Mouse (Mus musculus) central nervous system, embryonic 18 days (tissue): Measurements from ENCODE around the gene Crlf1. TPM values are rescaled to one million over a fixed set of nuclear protein-coding genes. Genes with fewer than 3 reads are reported as not detected.

Experiments
- polyA plus RNA-seq: library from polyadenylated mRNA; depleted of rRNA; stranded (reverse); fragments of >200 nt; gene quantifications from 2 replicates; pipeline ENCODE4 v1.2.3, GENCODE M21; 2012; rRNA removed

The Crlf1 gene
- polyA plus RNA-seq = 21.4 and 29.2 TPM in 2 replicates

DNA sequence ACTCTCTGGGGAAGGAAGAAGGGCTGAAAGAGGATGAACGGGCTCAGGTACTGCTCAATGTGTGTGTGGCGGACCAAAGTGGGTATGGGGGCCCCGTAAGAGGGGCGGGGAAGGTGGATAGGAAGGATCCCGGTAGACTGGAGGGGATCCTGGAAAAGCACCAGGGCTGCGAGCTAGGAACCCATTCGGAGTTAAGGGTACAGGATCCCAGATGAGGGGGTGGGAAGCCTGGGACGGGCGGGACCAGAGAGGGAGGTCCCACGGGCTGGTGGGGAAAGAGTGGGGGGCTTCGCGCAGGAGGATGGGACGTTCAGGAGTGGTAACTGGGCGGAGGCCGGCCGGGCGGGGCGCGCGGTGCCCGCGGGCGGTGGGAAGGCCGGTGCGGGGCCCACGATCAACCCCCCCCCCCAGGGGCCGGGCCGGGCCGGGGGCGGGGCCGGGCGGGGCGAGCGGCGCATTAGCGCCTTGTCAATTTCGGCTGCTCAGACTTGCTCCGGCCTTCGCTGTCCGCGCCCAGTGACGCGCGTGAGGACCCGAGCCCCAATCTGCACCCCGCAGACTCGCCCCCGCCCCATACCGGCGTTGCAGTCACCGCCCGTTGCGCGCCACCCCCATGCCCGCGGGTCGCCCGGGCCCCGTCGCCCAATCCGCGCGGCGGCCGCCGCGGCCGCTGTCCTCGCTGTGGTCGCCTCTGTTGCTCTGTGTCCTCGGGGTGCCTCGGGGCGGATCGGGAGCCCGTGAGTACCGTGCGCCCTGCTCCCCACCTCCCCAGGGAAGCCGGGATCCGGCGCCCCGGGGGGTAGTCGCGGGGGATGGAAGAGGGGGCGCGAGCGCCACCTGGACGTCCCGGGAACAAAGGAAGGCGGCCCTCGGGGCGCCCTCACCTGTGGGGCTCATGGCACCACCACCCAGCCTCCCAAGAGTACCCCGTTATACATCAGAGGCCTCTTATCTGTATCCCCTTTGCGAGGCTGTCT, at the start of gene Crlf1:
Crlf1 (plus strand) TSS at position 495 of the 977 bp plus-strand sequence.

DNA sequence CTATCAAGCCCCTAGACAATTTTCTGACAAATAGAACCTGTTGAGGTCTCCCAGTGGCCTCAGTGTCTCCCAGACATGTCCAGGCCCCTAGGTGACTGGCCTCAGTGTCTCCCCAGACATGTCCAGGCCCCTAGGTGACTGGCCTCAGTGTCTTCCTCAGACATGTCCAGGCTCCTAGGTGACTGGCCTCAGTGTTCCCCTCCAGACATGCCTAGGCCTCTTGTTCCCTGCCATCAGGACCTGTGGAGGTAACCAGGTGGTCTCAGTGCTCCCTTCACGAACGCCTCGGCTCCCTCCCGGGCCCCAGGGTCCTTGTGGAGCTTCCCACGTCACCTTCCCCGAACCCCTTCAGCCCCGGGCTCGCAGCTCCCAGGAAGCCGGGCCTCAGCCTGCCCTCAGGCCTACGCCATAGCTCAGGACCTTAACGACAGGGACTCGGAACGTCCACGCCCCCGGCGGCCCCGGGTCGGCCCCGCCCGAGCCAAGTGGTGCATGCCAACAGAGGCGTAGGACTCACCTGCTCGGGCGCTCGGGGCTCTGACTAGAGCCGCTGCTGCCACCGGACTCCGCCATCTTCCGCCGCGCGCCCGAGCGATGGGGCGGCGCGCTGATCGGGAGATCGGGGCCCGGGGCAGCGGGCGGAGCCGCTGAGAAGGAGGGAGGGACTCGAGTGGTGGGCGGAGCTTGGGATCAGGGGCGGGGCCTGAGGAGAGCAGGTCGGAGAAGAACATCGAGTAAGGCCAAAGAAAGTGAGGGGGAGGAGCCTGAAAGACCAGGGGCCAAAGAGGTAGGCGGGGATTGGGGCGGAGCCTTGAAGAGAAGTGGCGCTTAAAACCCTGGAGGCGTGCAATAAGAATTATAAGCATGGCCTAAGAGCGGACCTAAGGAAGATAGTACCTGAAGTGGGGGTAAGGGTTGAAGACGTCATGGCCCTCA, 16.4 kb upstream of the Crlf1 start, which contains the start of gene Klhl26:
Klhl26 (minus strand) TSS at position 636 of the 936 bp plus-strand sequence.

DNA sequence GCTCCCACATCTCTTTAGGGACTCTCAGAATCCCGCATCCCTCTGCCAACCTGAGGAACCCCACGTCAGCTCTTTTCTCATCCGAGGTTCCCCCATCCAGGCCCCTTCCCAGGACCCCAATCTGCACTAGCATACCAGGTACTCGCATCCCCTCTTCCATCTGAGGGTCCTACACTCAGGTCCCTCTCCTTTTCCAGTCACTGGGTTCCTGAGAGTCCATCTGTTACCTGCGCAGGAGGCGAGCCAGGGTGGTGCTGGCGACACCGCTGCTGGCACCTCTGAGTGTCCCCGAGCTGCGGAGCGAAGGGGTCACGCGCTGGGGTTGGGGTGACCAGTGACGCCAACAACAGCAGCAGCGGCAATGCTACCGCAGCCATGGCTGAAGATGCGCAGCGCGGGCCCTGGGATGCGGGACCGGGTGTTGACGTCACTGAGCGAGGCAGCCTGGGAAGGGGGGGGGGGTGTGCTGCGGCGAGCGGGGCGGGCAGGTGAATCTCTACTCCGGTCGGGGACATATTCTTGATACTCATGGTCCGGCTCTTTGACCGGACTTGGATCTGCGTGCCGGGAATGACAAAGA, 5.9 kb upstream of the Crlf1 start, which contains the start of gene Tmem59l:
Tmem59l (minus strand) TSS at position 418 of the 580 bp plus-strand sequence.

DNA sequence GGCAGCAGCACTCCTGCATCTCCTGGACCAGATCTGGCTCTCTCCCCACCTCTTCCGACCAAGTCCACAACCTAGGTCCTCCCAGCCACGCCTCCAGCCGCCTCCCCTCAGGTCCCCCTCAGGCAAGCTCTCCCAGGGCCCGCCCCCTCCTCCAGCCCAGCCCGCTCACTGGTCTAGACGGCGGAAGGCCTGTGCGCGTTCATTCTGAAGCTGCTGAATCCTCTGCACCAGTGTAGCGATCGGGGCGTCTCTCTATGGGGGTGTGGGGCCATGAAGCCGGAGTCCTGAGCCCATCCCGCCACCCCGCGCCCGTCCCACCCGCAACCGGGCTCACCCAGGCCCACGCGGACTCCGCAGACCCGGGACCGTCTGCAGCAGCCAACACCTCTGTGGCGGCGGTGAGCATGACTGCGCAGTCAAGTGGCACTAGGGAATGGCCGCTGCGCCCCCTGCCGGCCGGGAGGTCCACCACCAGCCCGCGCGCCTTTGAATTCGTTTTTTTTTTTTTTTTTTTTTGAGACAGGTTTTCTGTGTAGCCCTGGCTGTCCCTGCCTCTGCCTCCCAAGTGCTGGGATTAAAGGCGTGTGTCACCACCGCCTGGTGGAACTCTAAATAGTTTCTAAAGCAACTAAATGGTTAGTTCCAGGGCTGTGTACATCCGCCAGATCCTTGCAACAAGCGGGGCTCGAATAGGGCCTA, 13.5 kb downstream of the Crlf1 start, which contains the start of gene Rex1bd:
Rex1bd (minus strand) TSS at position 425 of the 699 bp plus-strand sequence.

DNA sequence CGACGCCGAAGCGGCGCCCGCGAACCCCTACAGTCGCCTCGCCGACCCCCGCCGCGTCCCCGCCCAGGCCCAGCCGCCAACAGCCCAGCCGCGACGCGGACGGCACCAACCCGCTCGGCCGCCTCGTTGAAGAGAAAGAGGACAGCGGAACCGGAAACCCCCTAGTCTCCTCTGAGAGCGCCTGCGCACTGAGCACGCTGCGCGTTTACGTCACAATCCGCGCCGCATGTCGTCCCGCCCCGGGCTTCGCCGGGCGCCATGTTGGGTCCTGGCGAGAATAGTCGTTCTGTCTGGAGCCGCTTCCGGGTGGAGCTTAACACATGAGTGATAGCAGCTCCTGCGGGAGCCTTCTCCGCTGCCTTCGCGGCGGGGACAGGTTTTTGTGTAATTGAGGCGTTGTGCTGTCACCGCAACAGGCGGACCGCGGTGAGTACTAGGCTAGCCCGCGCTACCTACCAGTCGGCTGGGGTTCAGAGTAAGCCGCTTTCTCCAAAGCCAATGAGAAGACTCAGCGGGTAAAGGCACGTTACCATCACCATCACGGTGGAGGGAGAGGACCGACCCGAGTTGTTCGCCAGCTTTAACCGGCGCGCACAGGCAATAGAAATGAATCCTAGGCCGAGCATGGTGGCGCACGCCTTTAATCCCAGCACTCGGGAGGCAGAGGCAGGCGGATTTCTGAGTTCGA, 17.4 kb downstream of the Crlf1 start, which contains the start of gene Uba52:
Uba52 (minus strand) TSS at position 574 of the 688 bp plus-strand sequence.

DNA sequence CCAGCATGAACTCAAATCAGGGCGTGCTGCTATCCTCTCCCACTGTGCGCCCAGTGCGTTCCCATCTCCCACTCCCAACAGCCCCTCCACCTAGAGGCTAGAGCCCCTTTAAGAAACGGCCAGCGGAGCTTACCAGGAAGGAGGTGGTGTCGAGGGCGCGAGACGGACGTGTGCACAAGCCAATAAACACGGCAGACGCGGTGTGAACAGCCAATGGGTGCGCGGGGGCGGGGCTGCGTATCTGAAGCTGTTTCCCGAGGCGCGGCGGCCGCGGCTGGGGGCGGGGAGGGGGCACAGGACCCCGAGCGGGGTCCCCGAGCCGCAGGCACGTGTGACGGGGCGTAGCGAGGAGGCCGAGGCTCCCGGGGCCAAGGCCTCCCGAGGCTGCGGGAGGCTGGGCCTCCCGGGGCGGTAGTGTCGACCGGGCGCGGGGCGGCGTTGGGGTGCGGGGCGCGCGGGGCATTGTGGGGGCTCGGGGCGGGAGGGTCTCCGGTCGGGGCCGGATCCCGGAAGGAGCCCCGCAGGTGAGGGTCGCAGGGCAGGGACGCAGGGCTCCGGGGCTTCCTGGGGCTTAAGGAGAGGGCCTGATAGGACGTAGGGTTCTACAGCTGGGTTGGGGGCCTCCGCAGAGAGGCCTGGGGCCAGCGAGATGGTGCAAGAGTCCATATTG, 34.7 kb downstream of the Crlf1 start, which contains the start of the genes Fkbp8 and Kxd1:
Fkbp8 (plus strand) TSS at position 213 of the 670 bp plus-strand sequence.
Kxd1 (minus strand) TSS at position 445 of the 670 bp plus-strand sequence.

DNA sequence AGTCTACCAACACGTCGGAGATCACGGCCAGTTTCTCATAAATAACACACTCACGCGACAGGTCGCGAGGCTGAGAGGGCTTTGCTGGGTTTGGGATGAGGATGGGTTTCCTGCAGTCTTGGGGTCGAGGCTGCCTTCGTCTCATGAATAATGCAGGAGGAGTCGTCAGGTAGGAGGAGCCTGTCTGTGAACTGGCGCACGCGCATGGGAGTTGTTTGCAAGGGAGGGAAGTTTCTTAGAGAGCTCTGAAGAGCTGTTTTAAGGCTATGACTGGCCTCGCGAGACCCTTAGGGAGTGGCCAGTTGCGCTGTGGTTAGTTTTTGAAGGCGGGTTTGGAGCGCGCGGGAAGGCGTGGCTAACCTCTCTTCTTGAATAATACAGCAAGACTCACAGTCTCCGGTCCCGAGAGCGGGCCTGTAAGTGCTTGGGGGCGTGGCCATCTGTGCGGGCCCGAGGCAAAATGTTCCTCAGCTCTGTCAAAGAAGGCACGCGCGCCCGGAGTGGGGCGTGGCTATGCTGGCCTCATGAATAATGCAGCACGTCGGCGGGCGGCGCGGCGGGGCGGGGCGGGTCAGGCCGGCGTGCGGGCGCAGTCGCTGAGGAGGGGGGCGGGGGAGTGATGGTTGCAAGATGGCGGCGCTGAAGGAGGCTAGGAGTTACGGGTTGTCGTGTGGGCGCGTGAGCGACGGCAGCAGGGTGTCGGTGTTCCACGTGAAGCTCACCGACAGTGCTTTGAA, 46.3 kb downstream of the Crlf1 start, which contains the start of gene Ell:
Ell (plus strand) TSS at position 381 of the 737 bp plus-strand sequence.

Other genes starting within 250 kb of the Crlf1 start
- gene Homer3, start 210.3 kb upstream of the Crlf1 start, polyA plus RNA-seq = 39.3 and 42.2 TPM in 2 replicates
- gene Ddx49, start 190.7 kb upstream of the Crlf1 start, polyA plus RNA-seq = 53.5 and 59.7 TPM in 2 replicates
- gene Cope, start 190.6 kb upstream of the Crlf1 start, polyA plus RNA-seq = 260 and 266 TPM in 2 replicates
- 37.7 and 45.2 TPM in 2 replicates for gene Cers1, start 177.4 kb upstream of the Crlf1 start, polyA plus RNA-seq
- 13.0 and 13.6 TPM in 2 replicates for gene Gdf1, start 163.3 kb upstream of the Crlf1 start, polyA plus RNA-seq
- gene Upf1, start 139.9 kb upstream of the Crlf1 start, polyA plus RNA-seq = 18.0 and 25.0 TPM in 2 replicates
- 0.19 and 0.36 TPM in 2 replicates for gene Comp, start 119.6 kb upstream of the Crlf1 start, polyA plus RNA-seq
- 48.8 and 63.0 TPM in 2 replicates for gene Crtc1, start 53.6 kb upstream of the Crlf1 start, polyA plus RNA-seq
- gene Klhl26, start 16.2 kb upstream of the Crlf1 start, polyA plus RNA-seq = 45.0 and 47.6 TPM in 2 replicates
- gene Tmem59l, start 5.8 kb upstream of the Crlf1 start, polyA plus RNA-seq = 93.1 and 93.2 TPM in 2 replicates
- 208 and 217 TPM in 2 replicates for gene Rex1bd, start 13.6 kb downstream of the Crlf1 start, polyA plus RNA-seq
- gene Uba52, start 17.6 kb downstream of the Crlf1 start, polyA plus RNA-seq = 1,219 and 1,269 TPM in 2 replicates
- gene Fkbp8, start 34.6 kb downstream of the Crlf1 start, polyA plus RNA-seq = 515 and 521 TPM in 2 replicates
- gene Kxd1, start 34.8 kb downstream of the Crlf1 start, polyA plus RNA-seq = 36.9 and 38.8 TPM in 2 replicates
- 21.8 and 22.9 TPM in 2 replicates for gene Ell, start 46.3 kb downstream of the Crlf1 start, polyA plus RNA-seq
- 198 and 208 TPM in 2 replicates for gene Isyna1, start 101.2 kb downstream of the Crlf1 start, polyA plus RNA-seq
- 201 and 212 TPM in 2 replicates for gene Ssbp4, start 115.7 kb downstream of the Crlf1 start, polyA plus RNA-seq
- 0.78 and 0.87 TPM in 2 replicates for gene Lrrc25, start 123.0 kb downstream of the Crlf1 start, polyA plus RNA-seq
- 0.16 and 0.32 TPM in 2 replicates for gene Gdf15, start 139.3 kb downstream of the Crlf1 start, polyA plus RNA-seq
- gene Pgpep1, start 167.2 kb downstream of the Crlf1 start, polyA plus RNA-seq = 45.7 and 46.8 TPM in 2 replicates
- 153 and 155 TPM in 2 replicates for gene Lsm4, start 180.1 kb downstream of the Crlf1 start, polyA plus RNA-seq
- gene Jund, start 205.8 kb downstream of the Crlf1 start, polyA plus RNA-seq = 201 and 210 TPM in 2 replicates
- 0.12 and 0.14 TPM in 2 replicates for gene Iqcn, start 210.3 kb downstream of the Crlf1 start, polyA plus RNA-seq
- gene Gm3336, start 225.4 kb downstream of the Crlf1 start, polyA plus RNA-seq = not detected in 2 replicates
- gene Pde4c, start 230.6 kb downstream of the Crlf1 start, polyA plus RNA-seq = 1.1 and 1.2 TPM in 2 replicates